Mouse (Mus musculus) kidney, adult 2 months (tissue): ENCODE measurements around the gene Rbm4. TPM values are rescaled to one million over a fixed set of nuclear protein-coding genes. Genes with fewer than 3 reads are reported as not detected.

Experiments
- DNase-seq: peaks from one replicate; pipeline ENCODE4 v3.0.0; 2021
- H3K27ac ChIP-seq: fragments of 200-500 bp; 2 replicates; pipeline ENCODE4 v1.5.1; 2012; ENCODE audit warnings: low read depth, low read length, control low read depth, inconsistent platforms; ENCODE audit not compliant: insufficient read depth
- H3K27me3 ChIP-seq: fragments of 200-500 bp; replicated peaks from 2 replicates; pipeline ENCODE4 v1.6.1; 2012; ENCODE audit warnings: mild to moderate bottlenecking, moderate library complexity, low read length, inconsistent platforms; ENCODE audit not compliant: control insufficient read depth, insufficient read depth
- H3K36me3 ChIP-seq: fragments of 200-500 bp; 2 replicates; pipeline ENCODE4 v1.6.1; 2012; ENCODE audit warnings: mild to moderate bottlenecking, moderate library complexity, low read length, inconsistent platforms; ENCODE audit not compliant: control insufficient read depth, insufficient read depth
- H3K4me1 ChIP-seq: fragments of 200-500 bp; 2 replicates; pipeline ENCODE4 v1.6.1; 2011; ENCODE audit warnings: low read length; ENCODE audit not compliant: control insufficient read depth, insufficient read depth
- H3K4me3 ChIP-seq: fragments of 200-500 bp; 2 replicates; pipeline ENCODE4 v1.5.1; 2011; ENCODE audit warnings: mild to moderate bottlenecking, low read depth, low read length, control low read depth; ENCODE audit not compliant: insufficient read depth
- CTCF ChIP-seq: fragments of 200-500 bp; conservative IDR thresholded peaks from 2 replicates; pipeline ENCODE4 v1.5.1; 2011; ENCODE audit warnings: low read depth, mild to moderate bottlenecking, control low read depth, low read length, moderate library complexity, mixed read lengths; ENCODE audit not compliant: insufficient read depth, insufficient read length
- POLR2A ChIP-seq: fragments of 200-500 bp; IDR thresholded peaks from one replicate; pipeline ENCODE4 v1.6.1; 2011; ENCODE audit warnings: low read depth, low read length, control low read depth
- WGBS: fragments of 180-500 bp; shearing (Covaris S2); methylation state at CpG from one replicate; pipeline ENCODE4 v1.1.7; 2018; 5-methylcytosine and 5-hydroxymethylcytosine counted together
- polyA plus RNA-seq: library from polyadenylated mRNA; depleted of rRNA; stranded (reverse); fragments of >200 nt; gene quantifications from 2 replicates; pipeline ENCODE4 v1.2.3, GENCODE M21; 2012; rRNA removed

Rbm4 gene
- polyA plus RNA-seq = 44.6 and 47.5 TPM in 2 replicates

- peak within 1 kb of the TSS; percentile 87 for H3K4me3 ChIP-seq
- H3K4me1 ChIP-seq = peaks cover 17% of the 10 kb centered on the region
- peaks cover 11% of the 10 kb centered on the region for H3K36me3 ChIP-seq
- H3K27ac ChIP-seq = peak within 1 kb of the TSS; percentile 66
- DNase-seq = peak; percentile 100
- peak; percentile 27 for TF ChIP-seq POLR2A
- no peak for TF ChIP-seq CTCF
- H3K27me3 ChIP-seq = no peaks in the 10 kb centered on the region
- under 1% methylated on average over 31 of the region's 31 CpGs for WGBS
Observed at GRCm38 (mm10) chr19:4793831-4794422, at the start of gene Rbm4. TSS of gene Rbm4 (minus strand) at chr19:4793901.

- no peak for TF ChIP-seq CTCF
- TF ChIP-seq POLR2A = no peak
- no peak for DNase-seq
- WGBS = 56% methylated on average over 2 of the region's 2 CpGs
- H3K27me3 ChIP-seq = no peaks in the 10 kb centered on the region
- no peak overlapping the region for H3K27ac ChIP-seq
- H3K4me1 ChIP-seq = peaks cover 7% of the 10 kb centered on the region; the same call in 1 of the 2 replicates
- no peaks in the 10 kb centered on the region for H3K36me3 ChIP-seq
- H3K4me3 ChIP-seq = no peak overlapping the region
Observed at GRCm38 (mm10) chr19:4842611-4843010, 48.9 kb upstream of the Rbm4 start.

- no peak overlapping the region for H3K4me3 ChIP-seq
- no peaks in the 10 kb centered on the region for H3K27me3 ChIP-seq
- 85% methylated on average over 9 of the region's 9 CpGs for WGBS
- DNase-seq = no peak
- H3K27ac ChIP-seq = no peak overlapping the region
- TF ChIP-seq POLR2A (no peak), CTCF (no peak)
- H3K36me3 ChIP-seq = no peaks in the 10 kb centered on the region
- H3K4me1 ChIP-seq = peaks cover 9% of the 10 kb centered on the region; the same call in 1 of the 2 replicates
Observed at GRCm38 (mm10) chr19:4840848-4841247, 47.1 kb upstream of the Rbm4 start.

GRCm38 (mm10) chr19:4839149-4839548, 45.4 kb upstream of the Rbm4 start, which contains the start of the genes Ccs and Ccdc87:
TSS of gene Ccs (minus strand) at chr19:4839332.
TSS of gene Ccdc87 (plus strand) at chr19:4839366.
- H3K27ac ChIP-seq = peak within 1 kb of the TSS; percentile 45
- no peaks in the 10 kb centered on the region for H3K36me3 ChIP-seq
- peaks cover 15% of the 10 kb centered on the region; the same call in 1 of the 2 replicates for H3K4me1 ChIP-seq
- WGBS = under 1% methylated on average over 25 of the region's 25 CpGs
- H3K4me3 ChIP-seq = peak within 1 kb of the TSS; percentile 68
- DNase-seq = peak; percentile 99
- TF ChIP-seq POLR2A (peak; percentile 79), CTCF (no peak; the same call in 1 of the 2 replicates)
- no peaks in the 10 kb centered on the region for H3K27me3 ChIP-seq

GRCm38 (mm10) chr19:4838526-4839140, 44.9 kb upstream of the Rbm4 start:
- peak overlapping the region; percentile 68 for H3K4me3 ChIP-seq
- TF ChIP-seq CTCF (no peak), POLR2A (no peak)
- peak; percentile 20 for DNase-seq
- H3K4me1 ChIP-seq = peaks cover 15% of the 10 kb centered on the region; the same call in 1 of the 2 replicates
- no peaks in the 10 kb centered on the region for H3K27me3 ChIP-seq
- no peaks in the 10 kb centered on the region for H3K36me3 ChIP-seq
- 8% methylated on average over 10 of the region's 10 CpGs for WGBS
- peak overlapping the region; percentile 45 for H3K27ac ChIP-seq

- H3K27me3 ChIP-seq = no peaks in the 10 kb centered on the region
- no peaks in the 10 kb centered on the region for H3K36me3 ChIP-seq
- DNase-seq = peak; percentile 44
- no peak overlapping the region for H3K4me3 ChIP-seq
- H3K4me1 ChIP-seq = peaks cover 15% of the 10 kb centered on the region; the same call in 1 of the 2 replicates
- TF ChIP-seq POLR2A (no peak), CTCF (no peak)
- WGBS = 82% methylated on average over 6 of the region's 6 CpGs
- H3K27ac ChIP-seq = peak overlapping the region; percentile 56
Observed at GRCm38 (mm10) chr19:4837049-4837448, 43.3 kb upstream of the Rbm4 start.

- TF ChIP-seq POLR2A = no peak
- no peaks in the 10 kb centered on the region for H3K27me3 ChIP-seq
- 37% methylated on average over 2 of the region's 2 CpGs for WGBS
- no peak overlapping the region for H3K4me3 ChIP-seq
- DNase-seq = peak; percentile 77
- H3K4me1 ChIP-seq = peaks cover 15% of the 10 kb centered on the region; the same call in 1 of the 2 replicates
- H3K27ac ChIP-seq = peak overlapping the region; percentile 56
- H3K36me3 ChIP-seq = no peaks in the 10 kb centered on the region
Observed at GRCm38 (mm10) chr19:4836096-4836495, 42.4 kb upstream of the Rbm4 start.
